Mouse (Mus musculus) lung, embryonic 16.5 days (tissue): ENCODE results near the gene Nagpa. TPM values are rescaled to one million over a fixed set of nuclear protein-coding genes. Genes with fewer than 3 reads are reported as not detected.

Source experiments
- ATAC-seq: fragments of 200-750 bp; cut with Nextera tagmentation; 2 replicates; pipeline ENCODE4 v1.8.0; 2017; ENCODE audit warnings: low read depth, mild to moderate bottlenecking, moderate library complexity
- H3K27ac ChIP-seq: fragments of 300-500 bp; sonication (generic); 2 replicates; pipeline ENCODE4 v1.5.1; 2014; ENCODE audit warnings: mild to moderate bottlenecking, control low read depth, low read length
- H3K27me3 ChIP-seq: fragments of 300-500 bp; sonication (generic); 2 replicates; pipeline ENCODE4 v1.6.1; 2014; ENCODE audit warnings: low read depth, low read length, mixed read lengths; ENCODE audit not compliant: control insufficient read depth, insufficient read depth
- H3K36me3 ChIP-seq: fragments of 300-500 bp; sonication (generic); 2 replicates; pipeline ENCODE4 v1.6.1; 2014; ENCODE audit warnings: low read length; ENCODE audit not compliant: control insufficient read depth, insufficient read depth
- H3K4me1 ChIP-seq: fragments of 300-500 bp; sonication (generic); replicated peaks from 2 replicates; pipeline ENCODE4 v1.6.1; 2014; ENCODE audit warnings: low read length, mixed read lengths; ENCODE audit not compliant: control insufficient read depth, insufficient read depth
- H3K4me2 ChIP-seq: fragments of 300-500 bp; sonication (generic); 2 replicates; pipeline ENCODE4 v1.6.1; 2014; ENCODE audit warnings: low read depth, low read length, control low read depth
- H3K4me3 ChIP-seq: fragments of 300-500 bp; sonication (generic); 2 replicates; pipeline ENCODE4 v1.5.1; 2014; ENCODE audit warnings: mild to moderate bottlenecking, low read length, control low read depth
- H3K9ac ChIP-seq: fragments of 300-500 bp; sonication (generic); 2 replicates; pipeline ENCODE4 v1.6.1; 2014; ENCODE audit warnings: low read length, control low read depth
- H3K9me3 ChIP-seq: fragments of 300-500 bp; sonication (generic); 2 replicates; pipeline ENCODE4 v1.6.1; 2016; ENCODE audit warnings: low read length; ENCODE audit not compliant: control insufficient read depth
- WGBS: fragments of 180-500 bp; shearing (Covaris S2); extraction: QIAGEN DNeasy Blood & Tissue Kit; methylation state at CpG from one replicate; pipeline ENCODE4 v1.1.7; 2014; 5-methylcytosine and 5-hydroxymethylcytosine counted together
- microRNA-seq: library from miRNA; unstranded; fragments of <30 nt; microRNA quantifications from one replicate; pipeline ENCODE4, GENCODE M21; 2016
- polyA plus RNA-seq: library from polyadenylated mRNA; unstranded; fragments of >200 nt; fragmentation: Nextera tagmentation; extraction: Ambion mirVana; gene quantifications from 2 replicates; pipeline ENCODE4 v1.2.1, GENCODE M21; 2015

Nagpa gene
- polyA plus RNA-seq, 1 experiment from 2014 or later, result 22.1 TPM

- Histone ChIP-seq H3K4me2 (no peak overlapping the region), H3K9me3 (no peaks in the 10 kb centered on the region), H3K27ac (peak overlapping the region; percentile 50), H3K27me3 (no peaks in the 10 kb centered on the region; the same call in 1 of the 2 replicates), H3K4me1 (peaks cover 4% of the 10 kb centered on the region; the same call in 1 of the 2 replicates), H3K36me3 (no peaks in the 10 kb centered on the region), H3K9ac (no peak overlapping the region), H3K4me3 (no peak overlapping the region)
- ATAC-seq, result peak; percentile 62; the same call in 1 of the 2 replicates
- WGBS, result 33% methylated on average over 6 of the region's 6 CpGs
Observed at GRCm38 (mm10) chr16:5153299-5154026, 50.3 kb downstream of the Nagpa start.

GRCm38 (mm10) chr16:5150544-5150943 is 53.3 kb downstream of the Nagpa start:
- Histone ChIP-seq H3K27me3 (peaks cover 11% of the 10 kb centered on the region), H3K4me3 (no peak overlapping the region), H3K36me3 (no peaks in the 10 kb centered on the region), H3K4me2 (no peak overlapping the region), H3K27ac (no peak overlapping the region), H3K9me3 (no peaks in the 10 kb centered on the region), H3K9ac (no peak overlapping the region), H3K4me1 (peaks cover 17% of the 10 kb centered on the region)
- no peak for ATAC-seq
- WGBS, result 77% methylated on average over 10 of the region's 10 CpGs

GRCm38 (mm10) chr16:5147037-5147385 is 56.8 kb downstream of the Nagpa start, which contains the start of gene Sec14l5:
Gene Sec14l5 (plus strand): TSS chr16:5147109.
- 12% methylated on average over 13 of the region's 13 CpGs for WGBS

DNA sequence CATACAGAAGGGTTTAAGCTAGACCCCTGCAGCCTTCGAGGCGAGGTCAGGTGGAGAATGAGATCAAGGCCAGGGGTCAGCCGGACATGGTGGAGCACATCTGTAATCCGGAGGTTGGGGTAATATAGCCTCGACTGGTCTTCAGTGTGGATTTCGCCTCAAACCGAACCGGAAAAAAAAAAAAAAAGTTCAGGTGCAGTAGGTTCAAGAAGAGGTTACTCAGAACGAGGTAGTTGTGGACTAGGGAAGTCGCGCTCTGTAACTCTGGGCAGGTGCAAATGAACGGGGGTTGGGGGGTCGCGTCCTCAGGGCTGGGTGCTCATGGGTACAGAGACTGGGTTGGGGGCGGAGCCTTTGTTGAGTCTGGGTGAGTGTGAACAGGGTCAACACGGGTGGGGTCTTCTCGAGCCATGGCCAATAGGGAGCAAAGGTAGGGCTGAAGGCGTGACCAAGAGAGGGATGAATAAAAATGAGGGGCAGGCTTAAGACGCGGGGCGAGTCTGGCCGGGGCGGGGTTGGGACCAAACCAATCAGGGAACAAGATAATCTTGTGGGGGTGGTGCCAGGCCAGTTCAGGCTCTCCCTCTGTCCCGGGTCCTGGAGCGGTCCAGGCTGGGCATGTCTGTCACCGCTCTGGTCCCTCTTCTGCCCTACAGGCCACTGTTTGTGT is 57.3 kb downstream of the Nagpa start:
- WGBS, result 1% methylated on average over 26 of the region's 26 CpGs
- H3K9me3 ChIP-seq, result no peaks in the 10 kb centered on the region
- H3K36me3 ChIP-seq, result no peaks in the 10 kb centered on the region
- H3K9ac ChIP-seq, result peak overlapping the region; percentile 35; the same call in 1 of the 2 replicates
- H3K4me2 ChIP-seq, result peak overlapping the region; percentile 72
- H3K4me1 ChIP-seq, result peaks cover 12% of the 10 kb centered on the region
- peak overlapping the region; percentile 43 for H3K4me3 ChIP-seq
- peaks cover 11% of the 10 kb centered on the region for H3K27me3 ChIP-seq
- H3K27ac ChIP-seq, result 0 out of 2 replicates have a peak overlapping the region, but pooled peaks have one; percentile 44
- ATAC-seq, result peak; percentile 96

More at GRCm38 (mm10) chr16:5147037-5147385, 56.8 kb downstream of the Nagpa start, which contains the start of gene Sec14l5:
- Histone ChIP-seq H3K9me3 (no peaks in the 10 kb centered on the region), H3K4me2 (peak within 1 kb of the TSS; percentile 72), H3K27me3 (peaks cover 11% of the 10 kb centered on the region), H3K4me3 (peak within 1 kb of the TSS; percentile 43), H3K27ac (0 out of 2 replicates have a peak within 1 kb of the TSS, but pooled peaks have one; percentile 44), H3K9ac (peak within 1 kb of the TSS; percentile 35; the same call in 1 of the 2 replicates), H3K4me1 (peaks cover 12% of the 10 kb centered on the region), H3K36me3 (no peaks in the 10 kb centered on the region)
- no peak; the same call in 1 of the 2 replicates for ATAC-seq

- peak; percentile 31; the same call in 1 of the 2 replicates for ATAC-seq
- WGBS, result 0% methylated on average over 7 of the region's 7 CpGs
- Histone ChIP-seq H3K4me2 (no peak overlapping the region), H3K9ac (no peak overlapping the region), H3K9me3 (no peaks in the 10 kb centered on the region), H3K4me3 (no peak overlapping the region), H3K27me3 (peaks cover 11% of the 10 kb centered on the region), H3K27ac (no peak overlapping the region), H3K4me1 (peaks cover 12% of the 10 kb centered on the region), H3K36me3 (no peaks in the 10 kb centered on the region)
Observed at GRCm38 (mm10) chr16:5145570-5145969, 58.2 kb downstream of the Nagpa start.

Small RNA genes lying within 50 kb of the gene (microRNA-seq; reads per million reads assigned to microRNA genes)
- gene Gm23689 (not detected), gene Gm26095 (not detected), gene Mir6364 (not detected)

Other genes with a start within 250 kb of the Nagpa start
- 55.3 and 55.4 TPM in 2 replicates for gene Anks3, start 239.8 kb downstream of the Nagpa start, polyA plus RNA-seq
- 0.21 TPM in 1 of 2 replicates, not detected in the other for gene Sept12, start 206.2 kb downstream of the Nagpa start, polyA plus RNA-seq
- 45.1 and 46.8 TPM in 2 replicates for gene Smim22, start 196.7 kb downstream of the Nagpa start, polyA plus RNA-seq
- 58.8 and 62.4 TPM in 2 replicates for gene Rogdi, start 190.5 kb downstream of the Nagpa start, polyA plus RNA-seq
- 145 and 150 TPM in 2 replicates for gene Glyr1, start 154.1 kb downstream of the Nagpa start, polyA plus RNA-seq
- gene Ubn1, start 154.0 kb downstream of the Nagpa start, polyA plus RNA-seq, result 15.5 and 17.9 TPM in 2 replicates
- 8.7 and 9.3 TPM in 2 replicates for gene Ppl, start 71.6 kb downstream of the Nagpa start, polyA plus RNA-seq
- 0.65 and 0.78 TPM in 2 replicates for gene Sec14l5, start 56.9 kb downstream of the Nagpa start, polyA plus RNA-seq
- 60.9 and 81.8 TPM in 2 replicates for gene AU021092, start 18.3 kb upstream of the Nagpa start, polyA plus RNA-seq
- 32.7 and 34.1 TPM in 2 replicates for gene Alg1, start 29.6 kb upstream of the Nagpa start, polyA plus RNA-seq
- gene Eef2kmt, start 52.0 kb upstream of the Nagpa start, polyA plus RNA-seq, result 24.8 and 30.5 TPM in 2 replicates